Mouse (Mus musculus) lung, postnatal 0 days (tissue): ENCODE results near the gene Ppp4r3b.

Source experiments
- CTCF ChIP-seq: IDR thresholded peaks from 2 replicates; pipeline ENCODE4 v1.5.1; 2016; ENCODE audit warnings: antibody characterized with exemption, mild to moderate bottlenecking
- EP300 ChIP-seq: IDR thresholded peaks from 2 replicates; pipeline ENCODE4 v1.6.1; 2016; ENCODE audit warnings: antibody characterized with exemption, mild to moderate bottlenecking, control low read depth

DNA sequence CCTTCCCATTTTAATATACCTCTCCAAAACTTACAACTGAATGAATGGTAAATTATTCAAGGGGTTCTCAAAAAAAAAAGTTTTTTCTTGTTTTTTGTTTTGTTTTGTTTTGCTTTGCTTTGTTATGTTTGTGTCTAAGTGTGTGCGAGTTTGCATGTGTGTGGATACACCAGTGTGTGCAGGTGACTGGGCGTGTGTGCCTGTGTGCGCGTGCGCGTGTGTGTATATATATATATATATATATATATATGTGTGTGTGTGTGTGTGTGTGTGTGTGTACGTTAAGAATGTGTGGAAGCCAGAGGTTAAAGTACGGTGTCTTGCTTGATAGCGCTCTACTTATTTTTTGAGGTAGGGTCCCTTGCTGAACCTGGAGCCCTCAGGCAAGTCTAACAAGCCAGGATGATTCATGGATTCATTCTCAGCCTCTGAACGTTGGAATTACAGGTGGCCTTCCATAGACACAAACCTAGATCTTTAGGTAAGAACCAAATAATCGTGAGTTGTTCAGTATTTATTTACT lies 42.8 kb upstream of the Ppp4r3b start:
- TF ChIP-seq CTCF: no peak
- TF ChIP-seq EP300: no peak
